Mouse (Mus musculus) limb, embryonic 15.5 days (tissue): Measurements from ENCODE around the gene Snrpb2. TPM values are rescaled to one million over a fixed set of nuclear protein-coding genes. Genes with fewer than 3 reads are reported as not detected.

Experiments used
- ATAC-seq: fragments of 200-750 bp; cut with Nextera tagmentation; 2 replicates; pipeline ENCODE4 v1.8.0; 2017; ENCODE audit warnings: low read depth, moderate TSS enrichment; ENCODE audit not compliant: insufficient number of reproducible peaks, low FRiP score, low TSS enrichment
- H3K27ac ChIP-seq: fragments of 300-500 bp; sonication (generic); 2 replicates; pipeline ENCODE4 v1.5.1; 2015; ENCODE audit warnings: moderate library complexity, mild to moderate bottlenecking, inconsistent platforms
- H3K27me3 ChIP-seq: fragments of 300-500 bp; sonication (generic); 2 replicates; pipeline ENCODE4 v1.6.1; 2015; ENCODE audit warnings: inconsistent platforms
- H3K36me3 ChIP-seq: fragments of 300-500 bp; sonication (generic); 2 replicates; pipeline ENCODE4 v1.6.1; 2015; ENCODE audit warnings: inconsistent platforms
- H3K4me1 ChIP-seq: fragments of 300-500 bp; sonication (generic); 2 replicates; pipeline ENCODE4 v1.6.1; 2015; ENCODE audit warnings: inconsistent platforms
- H3K4me2 ChIP-seq: fragments of 300-500 bp; sonication (generic); 2 replicates; pipeline ENCODE4 v1.6.1; 2015; ENCODE audit warnings: mild to moderate bottlenecking, inconsistent platforms
- H3K4me3 ChIP-seq: fragments of 300-500 bp; sonication (generic); 2 replicates; pipeline ENCODE4 v1.5.1; 2015; ENCODE audit warnings: mild to moderate bottlenecking, inconsistent platforms
- H3K9ac ChIP-seq: fragments of 300-500 bp; sonication (generic); 2 replicates; pipeline ENCODE4 v1.6.1; 2015; ENCODE audit warnings: inconsistent platforms
- H3K9me3 ChIP-seq: fragments of 300-500 bp; sonication (generic); 2 replicates; pipeline ENCODE4 v1.6.1; 2016; ENCODE audit warnings: inconsistent platforms
- WGBS: fragments of 180-500 bp; shearing (Covaris S2); methylation state at CpG from one replicate; pipeline ENCODE4 v1.1.7; 2015; 5-methylcytosine and 5-hydroxymethylcytosine counted together
- polyA plus RNA-seq: library from polyadenylated mRNA; unstranded; fragments of >200 nt; fragmentation: Nextera tagmentation; extraction: Ambion mirVana; gene quantifications from 2 replicates; pipeline ENCODE4 v1.2.1, GENCODE M21; 2015

Gene Snrpb2
- polyA plus RNA-seq, 1 experiment from 2014 or later, result 60.3 TPM

DNA sequence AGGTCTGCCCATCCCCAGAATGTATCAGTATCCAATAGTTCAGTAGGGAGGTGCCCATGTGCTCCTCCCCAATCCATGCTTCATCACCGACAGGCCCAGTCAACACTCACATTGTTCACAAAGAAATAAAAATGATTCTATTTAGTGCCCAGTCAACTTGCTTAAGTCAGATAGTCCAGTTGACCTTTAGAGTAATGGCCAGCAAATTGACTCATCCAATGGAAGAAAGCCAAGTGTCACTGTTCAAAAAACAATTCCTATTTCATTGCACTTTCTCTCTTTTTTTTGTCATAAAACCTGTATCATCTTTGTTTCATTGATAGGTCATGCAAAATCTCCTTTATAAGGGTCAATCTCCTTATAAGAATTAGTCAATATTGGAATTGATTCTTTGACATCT, 21.2 kb upstream of the Snrpb2 start:
- no peak for ATAC-seq
- 95% methylated on average over 1 of the region's 1 CpGs for WGBS
- no peaks in the 10 kb centered on the region for H3K4me1 ChIP-seq

GRCm38 (mm10) chr2:143055251-143055650, 7.6 kb upstream of the Snrpb2 start:
- H3K9ac ChIP-seq, result no peak overlapping the region
- no peaks in the 10 kb centered on the region for H3K9me3 ChIP-seq
- H3K4me3 ChIP-seq, result no peak overlapping the region
- H3K4me1 ChIP-seq, result no peaks in the 10 kb centered on the region
- ATAC-seq, result no peak
- no peaks in the 10 kb centered on the region for H3K27me3 ChIP-seq
- H3K36me3 ChIP-seq, result no peaks in the 10 kb centered on the region
- H3K27ac ChIP-seq, result no peak overlapping the region
- H3K4me2 ChIP-seq, result no peak overlapping the region

More for the DNA sequence above, 21.2 kb upstream of the Snrpb2 start:
- Histone ChIP-seq H3K4me3 (no peak overlapping the region), H3K9me3 (no peaks in the 10 kb centered on the region), H3K27ac (no peak overlapping the region), H3K4me2 (no peak overlapping the region), H3K9ac (no peak overlapping the region), H3K27me3 (no peaks in the 10 kb centered on the region), H3K36me3 (no peaks in the 10 kb centered on the region)

DNA sequence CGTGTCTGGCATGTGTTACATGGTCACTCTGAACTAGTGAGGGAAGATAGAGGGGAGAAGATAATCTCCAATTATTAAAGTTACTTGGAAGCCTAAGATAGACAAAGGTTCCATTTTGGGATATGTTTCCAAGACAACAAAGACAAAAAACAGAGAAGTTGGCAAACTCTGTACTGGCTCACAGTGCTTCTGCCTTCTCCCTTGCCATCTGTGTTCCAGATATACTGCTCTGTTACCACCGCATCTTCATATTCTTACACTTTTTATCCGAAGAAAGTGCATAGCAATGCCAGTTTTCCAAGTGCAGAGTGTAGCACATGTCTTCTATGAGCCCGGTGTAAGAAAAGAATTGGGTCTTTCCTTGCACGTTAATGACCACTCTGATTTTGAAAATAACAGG, 6.1 kb upstream of the Snrpb2 start:
- H3K4me1 ChIP-seq, result no peaks in the 10 kb centered on the region
- no peak overlapping the region for H3K27ac ChIP-seq
- no peak overlapping the region for H3K4me2 ChIP-seq
- H3K36me3 ChIP-seq, result no peaks in the 10 kb centered on the region
- H3K4me3 ChIP-seq, result no peak overlapping the region
- no peaks in the 10 kb centered on the region for H3K9me3 ChIP-seq
- H3K27me3 ChIP-seq, result no peaks in the 10 kb centered on the region
- ATAC-seq, result no peak
- 74% methylated on average over 5 of the region's 5 CpGs for WGBS
- no peak overlapping the region for H3K9ac ChIP-seq

DNA sequence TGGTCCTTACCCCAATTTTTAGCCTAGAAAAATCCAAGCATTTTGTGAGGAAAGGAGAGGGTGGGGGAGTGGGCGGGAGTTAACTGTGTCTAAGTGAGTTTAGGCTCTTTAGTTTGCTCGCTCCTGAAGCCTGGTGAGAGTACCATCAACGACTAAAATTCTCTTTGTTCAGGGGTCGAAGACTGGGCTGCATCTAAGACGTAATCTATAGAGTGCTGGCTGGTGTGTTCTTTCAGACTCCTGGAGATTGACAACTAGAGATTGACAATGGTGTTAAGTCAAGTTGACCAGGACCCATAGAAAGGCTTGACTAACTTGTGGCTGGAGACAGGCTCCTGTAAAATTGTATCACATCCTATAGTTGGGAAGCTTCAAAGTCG, 417 bp upstream of the Snrpb2 start:
- no peak overlapping the region; the same call in 1 of the 2 replicates for H3K9ac ChIP-seq
- no peak for ATAC-seq

DNA sequence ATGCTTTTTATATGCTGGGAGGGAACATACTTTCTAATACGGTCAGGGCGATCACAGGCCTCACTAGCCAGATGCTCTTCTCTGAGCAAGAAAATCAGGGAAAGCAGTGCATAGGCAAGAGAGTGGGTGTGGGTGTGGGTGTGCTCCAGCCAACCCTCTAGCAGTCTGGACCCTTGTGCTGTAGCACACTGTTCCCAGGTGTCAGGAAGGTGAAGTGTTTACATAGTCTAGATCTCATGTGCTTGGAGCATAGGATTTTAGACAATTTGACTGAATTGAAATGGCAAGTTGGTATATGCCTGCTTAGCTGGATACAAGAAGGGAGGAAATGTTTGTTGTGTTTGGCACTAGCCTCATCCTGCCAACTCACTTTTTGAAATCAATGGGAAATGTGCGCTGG, 3.1 kb downstream of the Snrpb2 start:
- Histone ChIP-seq H3K36me3 (peaks cover 47% of the 10 kb centered on the region), H3K27me3 (no peaks in the 10 kb centered on the region), H3K4me2 (no peak overlapping the region), H3K4me3 (no peak overlapping the region), H3K9me3 (no peaks in the 10 kb centered on the region), H3K4me1 (peaks cover 5% of the 10 kb centered on the region; the same call in 1 of the 2 replicates), H3K9ac (no peak overlapping the region), H3K27ac (no peak overlapping the region)
- ATAC-seq, result 0 out of 2 replicates have a peak, but pooled peaks have one; percentile 55
- WGBS, result 89% methylated on average over 3 of the region's 3 CpGs

More for the DNA sequence above, 417 bp upstream of the Snrpb2 start:
- H3K9me3 ChIP-seq, result no peaks in the 10 kb centered on the region
- 53% methylated on average over 6 of the region's 6 CpGs for WGBS
- H3K36me3 ChIP-seq, result peaks cover 23% of the 10 kb centered on the region
- H3K27ac ChIP-seq, result no peak overlapping the region
- peak overlapping the region; percentile 86 for H3K4me3 ChIP-seq
- H3K27me3 ChIP-seq, result no peaks in the 10 kb centered on the region
- H3K4me2 ChIP-seq, result peak overlapping the region; percentile 58
- H3K4me1 ChIP-seq, result peaks cover 5% of the 10 kb centered on the region; the same call in 1 of the 2 replicates

DNA sequence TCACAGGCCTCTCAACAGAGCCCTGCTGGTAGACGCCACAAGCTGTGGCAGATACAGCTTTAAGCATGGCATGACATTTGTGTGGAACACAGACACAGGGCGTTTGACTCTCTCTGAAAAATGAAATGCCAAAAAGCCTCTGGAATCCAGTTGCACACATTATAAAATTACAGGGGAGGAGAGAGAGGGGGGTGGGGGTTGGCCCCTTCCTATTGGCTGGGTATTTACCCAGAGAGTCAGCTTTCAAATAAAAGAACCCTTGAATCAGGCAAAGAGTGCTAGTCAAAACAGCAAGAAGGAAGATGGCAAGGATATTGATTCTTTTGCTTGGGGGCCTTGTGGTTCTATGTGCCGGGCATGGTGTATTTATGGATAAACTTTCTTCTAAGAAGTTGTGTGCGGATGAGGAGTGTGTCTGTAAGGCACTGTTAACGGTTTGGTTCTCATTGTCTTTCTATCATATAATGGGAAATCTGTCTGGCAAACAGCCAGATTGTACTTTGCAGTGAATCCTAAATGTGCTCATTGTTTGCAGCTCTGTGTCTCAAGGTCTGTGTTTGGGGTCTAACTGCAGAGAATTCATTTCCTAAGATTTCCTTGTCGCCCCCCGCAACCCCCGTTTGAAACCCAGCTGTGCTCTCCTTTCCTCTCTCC, 15.5 kb downstream of the Snrpb2 start, which contains the start of gene Otor:
Otor (plus strand) TSS at position 276 of the 654 bp plus-strand sequence.
- no peak within 1 kb of the TSS for H3K4me2 ChIP-seq
- no peak for ATAC-seq
- no peaks in the 10 kb centered on the region for H3K9me3 ChIP-seq
- no peak within 1 kb of the TSS for H3K9ac ChIP-seq
- H3K36me3 ChIP-seq, result no peaks in the 10 kb centered on the region
- 45% methylated on average over 8 of the region's 8 CpGs for whole genome bisulfite sequencing
- H3K27ac ChIP-seq, result no peak within 1 kb of the TSS
- no peak within 1 kb of the TSS for H3K4me3 ChIP-seq
- H3K4me1 ChIP-seq, result peaks cover 8% of the 10 kb centered on the region
- H3K27me3 ChIP-seq, result no peaks in the 10 kb centered on the region

DNA sequence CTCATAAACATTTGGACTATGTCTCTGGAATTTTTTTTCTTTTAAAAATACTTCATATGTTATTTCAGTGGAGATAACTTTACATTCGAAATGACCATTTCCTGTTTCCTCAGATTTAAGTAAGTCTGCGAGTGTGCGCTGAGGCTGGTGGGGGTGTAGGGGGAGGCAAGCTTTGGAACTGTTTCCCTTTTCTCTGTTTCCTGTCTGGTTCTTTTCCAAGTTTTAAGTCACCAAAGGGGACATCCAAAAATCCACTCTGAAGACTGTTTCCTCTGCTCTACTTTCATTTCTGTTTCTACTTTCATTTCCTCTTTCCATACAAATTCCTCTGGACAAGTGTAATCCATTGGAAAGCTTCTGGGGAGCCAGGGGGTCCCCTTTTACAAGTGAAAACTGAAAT, 18.9 kb downstream of the Snrpb2 start:
- peaks cover 8% of the 10 kb centered on the region for H3K4me1 ChIP-seq
- H3K9me3 ChIP-seq, result no peaks in the 10 kb centered on the region
- no peak for ATAC-seq
- WGBS, result 57% methylated on average over 3 of the region's 3 CpGs
- no peak overlapping the region for H3K27ac ChIP-seq
- no peak overlapping the region for H3K9ac ChIP-seq
- H3K27me3 ChIP-seq, result no peaks in the 10 kb centered on the region
- no peak overlapping the region for H3K4me3 ChIP-seq
- H3K4me2 ChIP-seq, result no peak overlapping the region
- H3K36me3 ChIP-seq, result no peaks in the 10 kb centered on the region

DNA sequence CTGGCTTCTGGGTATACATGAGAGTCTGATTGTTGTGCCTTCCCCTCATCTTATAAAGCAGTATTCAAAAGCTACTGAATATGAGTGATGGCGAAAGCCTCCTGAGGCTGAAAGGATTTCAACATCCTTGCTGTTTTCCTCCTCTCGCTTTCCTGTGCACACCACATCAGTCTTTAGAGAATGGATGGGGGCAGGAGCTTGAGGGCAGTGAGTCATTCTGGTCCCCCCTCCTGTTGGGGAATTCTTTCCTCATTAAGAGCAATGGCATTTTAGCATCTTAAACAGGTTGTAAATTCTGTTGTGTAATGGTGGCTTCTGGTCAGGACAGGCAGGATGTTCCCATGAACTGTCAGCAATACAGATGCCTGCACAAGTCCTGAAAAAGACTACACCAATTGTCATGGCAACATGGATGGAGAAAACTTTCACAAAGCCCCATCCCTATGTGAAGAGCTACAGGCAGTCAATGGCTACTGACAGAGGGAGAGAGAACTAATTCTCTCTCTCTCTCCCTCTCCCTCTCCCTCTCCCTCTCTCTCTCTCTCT, 22.1 kb downstream of the Snrpb2 start:
- H3K27ac ChIP-seq, result no peak overlapping the region
- no peak for ATAC-seq
- H3K9me3 ChIP-seq, result no peaks in the 10 kb centered on the region
- H3K4me3 ChIP-seq, result no peak overlapping the region
- H3K27me3 ChIP-seq, result no peaks in the 10 kb centered on the region
- H3K4me2 ChIP-seq, result no peak overlapping the region
- 52% methylated on average over 2 of the region's 2 CpGs for WGBS
- no peak overlapping the region for H3K9ac ChIP-seq
- no peaks in the 10 kb centered on the region for H3K36me3 ChIP-seq
- H3K4me1 ChIP-seq, result no peaks in the 10 kb centered on the region

DNA sequence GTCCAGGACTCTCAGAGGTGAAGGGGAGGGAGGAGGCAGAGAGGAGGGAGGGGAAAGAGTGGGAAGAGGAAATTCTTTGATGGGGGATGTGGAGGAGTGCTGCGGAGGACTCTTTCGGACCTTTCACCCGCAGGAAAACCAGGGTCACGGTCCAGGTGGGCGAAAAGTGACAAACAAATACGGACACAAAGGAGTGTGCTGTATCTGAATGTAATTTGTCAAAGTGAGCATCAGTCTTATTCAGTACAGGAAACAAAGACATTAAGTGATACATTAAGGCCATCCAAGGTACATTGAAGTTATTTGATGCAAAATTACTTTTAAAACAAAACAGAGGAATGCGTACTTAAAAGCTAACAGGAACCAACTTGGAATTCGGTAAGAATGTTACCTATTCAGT, 27.0 kb downstream of the Snrpb2 start:
- Histone ChIP-seq H3K9me3 (no peaks in the 10 kb centered on the region), H3K27ac (no peak overlapping the region), H3K4me2 (no peak overlapping the region), H3K27me3 (no peaks in the 10 kb centered on the region), H3K4me1 (no peaks in the 10 kb centered on the region), H3K9ac (no peak overlapping the region), H3K36me3 (no peaks in the 10 kb centered on the region), H3K4me3 (no peak overlapping the region)
- WGBS, result 84% methylated on average over 8 of the region's 8 CpGs
- ATAC-seq, result no peak

GRCm38 (mm10) chr2:143093726-143094125, 30.9 kb downstream of the Snrpb2 start:
- Histone ChIP-seq H3K4me1 (no peaks in the 10 kb centered on the region), H3K4me3 (no peak overlapping the region), H3K27me3 (no peaks in the 10 kb centered on the region), H3K4me2 (no peak overlapping the region; the same call in 1 of the 2 replicates), H3K27ac (no peak overlapping the region), H3K9ac (no peak overlapping the region), H3K9me3 (no peaks in the 10 kb centered on the region), H3K36me3 (no peaks in the 10 kb centered on the region)
- no peak for ATAC-seq
- WGBS, result 17% methylated on average over 6 of the region's 6 CpGs

DNA sequence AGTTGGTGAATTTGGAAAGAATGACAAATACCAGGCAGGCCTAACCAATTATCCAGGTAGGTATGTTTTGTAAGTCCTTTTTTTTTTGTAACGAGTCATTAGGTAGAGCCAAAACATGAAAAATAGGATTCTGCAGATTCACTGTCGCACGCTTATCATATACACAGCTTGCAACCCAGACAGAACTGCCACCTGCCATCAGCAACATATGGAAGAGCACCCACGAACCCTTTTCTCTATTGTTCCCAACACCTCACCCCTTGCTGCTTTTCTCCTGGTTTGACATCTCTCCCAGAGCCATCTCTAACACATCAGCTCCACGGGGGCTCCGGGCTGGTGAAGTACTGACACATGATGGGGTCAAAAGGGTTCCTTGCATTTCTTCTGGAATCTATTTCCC, 31.9 kb downstream of the Snrpb2 start:
- Histone ChIP-seq H3K4me2 (no peak overlapping the region), H3K27ac (no peak overlapping the region), H3K4me1 (no peaks in the 10 kb centered on the region; the same call in 1 of the 2 replicates), H3K9me3 (no peaks in the 10 kb centered on the region), H3K4me3 (no peak overlapping the region), H3K9ac (no peak overlapping the region), H3K27me3 (no peaks in the 10 kb centered on the region), H3K36me3 (no peaks in the 10 kb centered on the region)
- no peak for ATAC-seq
- 55% methylated on average over 6 of the region's 6 CpGs for WGBS

DNA sequence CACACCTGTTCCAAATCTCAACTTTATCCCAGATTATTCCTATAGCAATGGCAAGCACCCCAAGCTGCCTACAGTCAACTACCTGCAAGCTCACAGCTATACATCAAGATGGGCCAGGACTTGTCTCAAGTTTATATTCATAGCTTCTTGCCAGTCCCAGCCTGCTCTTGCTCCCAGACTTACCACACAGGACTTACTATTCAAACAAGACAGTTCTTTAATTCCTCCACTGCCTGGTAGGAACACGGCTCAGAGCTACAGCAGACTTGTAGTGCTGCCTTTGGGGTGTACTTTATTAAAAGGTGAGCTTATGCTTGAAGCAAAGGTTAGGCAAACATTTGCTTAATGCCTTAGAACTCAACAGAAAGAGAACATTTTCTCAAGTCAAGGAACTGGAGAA, 34.3 kb downstream of the Snrpb2 start:
- Histone ChIP-seq H3K4me3 (no peak overlapping the region), H3K4me2 (no peak overlapping the region), H3K9me3 (no peaks in the 10 kb centered on the region), H3K36me3 (no peaks in the 10 kb centered on the region), H3K27me3 (no peaks in the 10 kb centered on the region), H3K4me1 (no peaks in the 10 kb centered on the region; the same call in 1 of the 2 replicates), H3K27ac (no peak overlapping the region), H3K9ac (no peak overlapping the region)
- WGBS, result 58% methylated on average over 1 of the region's 1 CpGs
- no peak for ATAC-seq
